Mouse (Mus musculus): ENCODE measurements around the gene Akap6. TPM values are rescaled to one million over a fixed set of nuclear protein-coding genes. Genes with fewer than 3 reads are reported as not detected.

Akap6 gene
- polyA plus RNA-seq, 2 experiments: under 0.01 to 0.01 TPM

- no peak overlapping the region for H3K9ac ChIP-seq (replicated peaks)
- WGBS (ENCODE audit: insufficient replicate concordance): 59% methylated on average over 6 of the region's 6 CpGs
- H3K4me1 ChIP-seq (replicated peaks; ENCODE audit: control insufficient read depth in 2 of 2, insufficient read depth in 2 of 2, low read length in 1 of 2): no peaks in the 10 kb centered on the region
- DNase-seq (ENCODE audit: low read depth in 3 of 3, low spot score in 3 of 3) (no peak), ATAC-seq (ENCODE audit: insufficient read depth) (no peak)
- H3K27ac ChIP-seq: no peak overlapping the region
- H3K9me3 ChIP-seq (ENCODE audit: control insufficient read depth, low read length): no peaks in the 10 kb centered on the region
- no peaks in the 10 kb centered on the region for H3K36me3 ChIP-seq (replicated peaks; ENCODE audit: control insufficient read depth, insufficient read depth, low read depth)
- no peaks in the 10 kb centered on the region for H3K27me3 ChIP-seq (ENCODE audit: control insufficient read depth, insufficient read depth, low read length)
- H3K4me3 ChIP-seq (ENCODE audit: insufficient read depth in 1 of 2, low read depth in 2 of 2, low read length in 2 of 2): no peak overlapping the region
- TF ChIP-seq EP300 (IDR thresholded peaks at IDR 0.05; ENCODE audit: low read depth) (no peak), CTCF (IDR thresholded peaks at IDR 0.05; ENCODE audit: low read depth) (no peak)
- no peak overlapping the region for H3K4me2 ChIP-seq (ENCODE audit: low read depth)
Measured at GRCm38 (mm10) chr12:52673361-52673960, 25.7 kb upstream of the Akap6 start.

GRCm38 (mm10) chr12:52675010-52675409, 24.2 kb upstream of the Akap6 start:
- Histone ChIP-seq H3K9me3 (ENCODE audit: control insufficient read depth, low read length) (no peaks in the 10 kb centered on the region), H3K27me3 (ENCODE audit: control insufficient read depth, insufficient read depth, low read length) (no peaks in the 10 kb centered on the region), H3K36me3 (replicated peaks; ENCODE audit: control insufficient read depth, insufficient read depth, low read depth) (no peaks in the 10 kb centered on the region), H3K27ac (no peak overlapping the region), H3K9ac (replicated peaks) (no peak overlapping the region), H3K4me2 (ENCODE audit: low read depth) (no peak overlapping the region), H3K4me3 (ENCODE audit: insufficient read depth in 1 of 2, low read depth in 2 of 2, low read length in 2 of 2) (no peak overlapping the region), H3K4me1 (replicated peaks; ENCODE audit: control insufficient read depth in 2 of 2, insufficient read depth in 2 of 2, low read length in 1 of 2) (no peaks in the 10 kb centered on the region)
- TF ChIP-seq EP300 (IDR thresholded peaks at IDR 0.05; ENCODE audit: low read depth): no peak
- TF ChIP-seq CTCF (IDR thresholded peaks at IDR 0.05; ENCODE audit: low read depth): no peak
- 48% methylated on average over 4 of the region's 4 CpGs for WGBS (ENCODE audit: insufficient replicate concordance)
- DNase-seq (ENCODE audit: low read depth in 3 of 3, low spot score in 3 of 3) (no peak), ATAC-seq (ENCODE audit: insufficient read depth) (no peak)

- no peak overlapping the region for H3K4me3 ChIP-seq (ENCODE audit: insufficient read depth in 1 of 2, low read depth in 2 of 2, low read length in 2 of 2)
- no peak overlapping the region for H3K27ac ChIP-seq
- H3K9ac ChIP-seq (replicated peaks): no peak overlapping the region
- no peaks in the 10 kb centered on the region for H3K9me3 ChIP-seq (ENCODE audit: control insufficient read depth, low read length)
- WGBS (ENCODE audit: insufficient replicate concordance): 41% methylated on average over 9 of the region's 9 CpGs
- no peaks in the 10 kb centered on the region for H3K27me3 ChIP-seq (ENCODE audit: control insufficient read depth, insufficient read depth, low read length)
- peaks cover 0 to 10% of the 10 kb centered on the region in 2 experiments; a peak in 2 of 4 replicates for H3K4me1 ChIP-seq (replicated peaks; ENCODE audit: control insufficient read depth in 2 of 2, insufficient read depth in 2 of 2, low read length in 1 of 2)
- H3K36me3 ChIP-seq (replicated peaks; ENCODE audit: control insufficient read depth, insufficient read depth, low read depth): no peaks in the 10 kb centered on the region
- TF ChIP-seq EP300 (IDR thresholded peaks at IDR 0.05; ENCODE audit: low read depth): no peak
- TF ChIP-seq CTCF (IDR thresholded peaks at IDR 0.05; ENCODE audit: low read depth): no peak
- ATAC-seq (ENCODE audit: insufficient read depth): no peak
- H3K4me2 ChIP-seq (ENCODE audit: low read depth): no peak overlapping the region
- DNase-seq (ENCODE audit: low read depth in 3 of 3, low spot score in 3 of 3): no peak
Measured at GRCm38 (mm10) chr12:52687355-52687754, 11.8 kb upstream of the Akap6 start.

- Histone ChIP-seq H3K36me3 (replicated peaks; ENCODE audit: control insufficient read depth, insufficient read depth, low read depth) (no peaks in the 10 kb centered on the region), H3K4me2 (ENCODE audit: low read depth) (no peak overlapping the region), H3K27me3 (ENCODE audit: control insufficient read depth, insufficient read depth, low read length) (no peaks in the 10 kb centered on the region), H3K9me3 (ENCODE audit: control insufficient read depth, low read length) (no peaks in the 10 kb centered on the region), H3K4me1 (replicated peaks; ENCODE audit: control insufficient read depth in 2 of 2, insufficient read depth in 2 of 2, low read length in 1 of 2) (peaks cover 0 to 14% of the 10 kb centered on the region in 2 experiments; a peak in 2 of 4 replicates), H3K9ac (replicated peaks) (no peak overlapping the region), H3K4me3 (ENCODE audit: insufficient read depth in 1 of 2, low read depth in 2 of 2, low read length in 2 of 2) (no peak overlapping the region), H3K27ac (no peak overlapping the region)
- 78% methylated on average over 2 of the region's 2 CpGs for WGBS (ENCODE audit: insufficient replicate concordance)
- TF ChIP-seq CTCF (IDR thresholded peaks at IDR 0.05; ENCODE audit: low read depth): no peak
- TF ChIP-seq EP300 (IDR thresholded peaks at IDR 0.05; ENCODE audit: low read depth): no peak
- ATAC-seq (ENCODE audit: insufficient read depth): no peak
- DNase-seq (ENCODE audit: low read depth in 3 of 3, low spot score in 3 of 3): no peak
Measured at GRCm38 (mm10) chr12:52688712-52689111, 10.5 kb upstream of the Akap6 start.

DNA sequence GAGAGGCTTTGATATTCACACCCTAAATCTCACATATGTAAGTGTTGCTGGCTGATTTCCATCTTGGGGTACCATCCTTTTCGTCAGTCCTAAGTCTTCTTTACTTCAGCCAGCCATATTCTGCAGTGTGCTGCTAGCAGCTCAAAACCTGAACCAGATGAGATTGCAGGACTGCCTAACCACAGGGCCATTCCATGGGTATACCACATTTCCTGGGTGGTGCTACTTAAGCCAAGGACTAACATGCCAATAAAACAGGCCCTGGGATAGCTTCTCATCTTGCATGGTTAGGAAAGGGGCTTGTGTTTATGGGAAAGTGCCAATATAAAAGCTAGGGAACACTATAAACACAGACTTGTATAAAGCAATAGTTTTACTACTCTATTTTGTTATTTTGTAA, 7.6 kb upstream of the Akap6 start:
- no peak overlapping the region for H3K4me3 ChIP-seq (ENCODE audit: insufficient read depth in 1 of 2, low read depth in 2 of 2, low read length in 2 of 2)
- WGBS (ENCODE audit: insufficient replicate concordance): 46% methylated on average over 1 of the region's 1 CpGs

More for the DNA sequence above, 7.6 kb upstream of the Akap6 start:
- no peak overlapping the region for H3K9ac ChIP-seq (replicated peaks)
- H3K27me3 ChIP-seq (ENCODE audit: control insufficient read depth, insufficient read depth, low read length): no peaks in the 10 kb centered on the region
- DNase-seq (ENCODE audit: low read depth in 3 of 3, low spot score in 3 of 3): no peak
- H3K4me2 ChIP-seq (ENCODE audit: low read depth): no peak overlapping the region
- no peaks in the 10 kb centered on the region for H3K9me3 ChIP-seq (ENCODE audit: control insufficient read depth, low read length)
- no peaks in the 10 kb centered on the region for H3K36me3 ChIP-seq (replicated peaks; ENCODE audit: control insufficient read depth, insufficient read depth, low read depth)
- peaks cover 0 to 14% of the 10 kb centered on the region in 2 experiments; a peak in 2 of 4 replicates for H3K4me1 ChIP-seq (replicated peaks; ENCODE audit: control insufficient read depth in 2 of 2, insufficient read depth in 2 of 2, low read length in 1 of 2)
- TF ChIP-seq EP300 (IDR thresholded peaks at IDR 0.05; ENCODE audit: low read depth): no peak
- no peak for TF ChIP-seq CTCF (IDR thresholded peaks at IDR 0.05; ENCODE audit: low read depth)
- no peak for ATAC-seq (ENCODE audit: insufficient read depth)
- no peak overlapping the region for H3K27ac ChIP-seq
